In genomic region chr3:51184715-51185114, GRCm38 (mm10) we compare ENCODE assay signal across 22 mouse cellular contexts. TPM values are rescaled to one million over a fixed set of nuclear protein-coding genes. Genes with fewer than 3 reads are reported as not detected.
DNase-seq lines count a peak whose midpoint lies in the region; ATAC-seq and TF ChIP-seq lines count a peak whose summit lies in the region.
"Had no signal": no experiment of that assay in that cellular context is flagged by ENCODE, and none has a peak within 500 bp of the region (broad histone marks: within the 10 kb centered on the region; RNA-seq: fewer than 3 reads in every experiment).

No protein-coding gene starts in this region.

- peak; percentile 41 for ATAC-seq in monocyte, adult 5-6 weeks (replicated peaks; ENCODE audit: insufficient number of reproducible peaks, low FRiP score, low TSS enrichment, poor library complexity, severe bottlenecking)
- ATAC-seq: forebrain, embryonic 13.5 days had no signal

- H3K36me3 ChIP-seq in liver, adult 2 months (ENCODE audit: control insufficient read depth, insufficient read depth, low read length), result no peaks in the 10 kb centered on the region
- H3K36me3 ChIP-seq: embryonic facial prominence, embryonic 12.5 days; hindbrain, embryonic 12.5 days; lung, embryonic 15.5 days; midbrain, embryonic 12.5 days; neural tube, embryonic 13.5 days; stomach, embryonic 15.5 days had no signal

- WGBS in liver, adult 2 months, result 21% methylated on average over 10 of the region's 10 CpGs

- H3K4me3 ChIP-seq in liver, adult 2 months (ENCODE audit: insufficient read depth, low read depth, low read length), result no peak overlapping the region
- H3K4me3 ChIP-seq: embryonic facial prominence, embryonic 12.5 days; erythroblast, embryonic 14.5 days; forebrain, embryonic 13.5 days; hindbrain, embryonic 12.5 days; layer of hippocampus, adult 2 months; lung, embryonic 15.5 days; midbrain, embryonic 12.5 days; neural tube, embryonic 13.5 days; stomach, embryonic 15.5 days had no signal

- peak overlapping the region; percentile 41 for H3K27ac ChIP-seq in liver, adult 2 months (replicated peaks; ENCODE audit: insufficient read depth, low read depth, low read length)
- H3K27ac ChIP-seq: embryonic facial prominence, embryonic 12.5 days; forebrain, embryonic 13.5 days; hindbrain, embryonic 12.5 days; layer of hippocampus, adult 2 months; lung, embryonic 15.5 days; macrophage; midbrain, embryonic 12.5 days; neural tube, embryonic 13.5 days; stomach, embryonic 15.5 days had no signal

- no peak for TF ChIP-seq CTCF in liver, adult 2 months (IDR thresholded peaks at IDR 0.05; ENCODE audit: low read depth, low read length)

- no peaks in the 10 kb centered on the region for H3K27me3 ChIP-seq in liver, adult 2 months (ENCODE audit: control insufficient read depth, insufficient read depth, low read length)
- H3K27me3 ChIP-seq: embryonic facial prominence, embryonic 12.5 days; forebrain, embryonic 13.5 days; hindbrain, embryonic 12.5 days; lung, embryonic 15.5 days; midbrain, embryonic 12.5 days; neural tube, embryonic 13.5 days; stomach, embryonic 15.5 days had no signal

- peak; percentile 91 for DNase-seq in liver, adult 2 months (ENCODE audit: extremely low read depth, low read depth, low spot score)
- no peak for DNase-seq in liver
- DNase-seq in kidney, adult 8-10 months, result peak; percentile 85 to 90
- DNase-seq in kidney, postnatal 10 days, result peak; percentile 62
- DNase-seq in cerebellum, adult 18-20 months, result no peak
- DNase-seq in yolk sac, embryonic 10.5 days (ENCODE audit: low spot score), result no peak
- DNase-seq: cerebellum, adult 9-10 months; gastrocnemius, postnatal 14 days; heart, postnatal 14 days; layer of hippocampus, postnatal 36 days; thymus, adult 2 months had no signal

- no peak overlapping the region for H3K9ac ChIP-seq in liver, adult 2 months (ENCODE audit: low read depth, low read length)
- H3K9ac ChIP-seq: embryonic facial prominence, embryonic 12.5 days; forebrain, embryonic 13.5 days; hindbrain, embryonic 12.5 days; lung, embryonic 15.5 days; midbrain, embryonic 12.5 days; neural tube, embryonic 13.5 days; stomach, embryonic 15.5 days had no signal

- peaks cover 7% of the 10 kb centered on the region for H3K4me1 ChIP-seq in liver, adult 2 months (ENCODE audit: control insufficient read depth, insufficient read depth, low read length)
- H3K4me1 ChIP-seq: embryonic facial prominence, embryonic 12.5 days; forebrain, embryonic 13.5 days; hindbrain, embryonic 12.5 days; lung, embryonic 15.5 days; stomach, embryonic 15.5 days had no signal

- H3K79me2 ChIP-seq in liver, adult 2 months (ENCODE audit: control insufficient read depth, insufficient read depth, low read length), result no peaks in the 10 kb centered on the region

- no peak for TF ChIP-seq POLR2A in liver, adult 2 months (IDR thresholded peaks at IDR 0.05; ENCODE audit: extremely low read depth, insufficient read depth, low read length)

RNA-seq across cellular contexts. Expression of gene Noct, which starts 39.5 kb away (rescaled TPM):
- total RNA-seq in liver, adult 2 months (2014; rRNA removed), result 12.0 and 12.1 TPM in 2 replicates
- 9.8 and 12.5 TPM in 2 replicates for polyA plus RNA-seq in liver, adult 2 months (2012; rRNA removed)
- 13.9 to 18.6 TPM (median 17.2 TPM) in 3 replicates for total RNA-seq in monocyte, adult 5-6 weeks (2017)

Comparison
In these comparisons a context has a peak if more than half of its experiments do, and no peak if none do; other contexts are left out.
1. DNase-seq: peak in liver, adult 2 months (single experiment), kidney, adult 8-10 months (2 of 2) and kidney, postnatal 10 days (single experiment); none in liver (single experiment), cerebellum, adult 18-20 months (0 of 2) and yolk sac, embryonic 10.5 days (single experiment).